Mouse (Mus musculus) lung, postnatal 0 days (tissue): ENCODE results near the gene Gpc6.

Source experiments
- CTCF ChIP-seq: IDR thresholded peaks from 2 replicates; pipeline ENCODE4 v1.5.1; 2016; ENCODE audit warnings: antibody characterized with exemption, mild to moderate bottlenecking
- EP300 ChIP-seq: IDR thresholded peaks from 2 replicates; pipeline ENCODE4 v1.6.1; 2016; ENCODE audit warnings: antibody characterized with exemption, mild to moderate bottlenecking, control low read depth

DNA sequence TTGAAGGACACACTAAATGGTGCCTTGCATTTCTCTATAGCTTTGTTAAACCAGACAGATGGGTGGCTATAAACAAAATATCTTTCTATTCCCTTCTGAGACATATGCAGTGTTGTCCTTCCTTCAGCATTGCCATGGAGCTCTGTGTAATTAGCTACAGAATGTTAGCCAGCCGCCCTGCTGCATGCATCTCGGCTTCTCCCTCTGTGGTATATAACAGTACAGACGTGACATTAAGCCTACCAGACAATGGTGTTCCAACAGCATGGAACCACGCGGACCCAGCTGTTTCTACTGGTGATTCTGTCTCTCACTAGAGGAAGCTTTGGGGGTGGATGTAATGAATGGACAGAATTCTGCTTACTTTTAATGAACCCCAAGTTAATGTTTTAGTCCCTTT is 115.9 kb downstream of the Gpc6 start:
- TF ChIP-seq EP300 (no peak), CTCF (no peak)
